30 mouse cellular contexts compared by ENCODE assay signal in the genomic region with DNA sequence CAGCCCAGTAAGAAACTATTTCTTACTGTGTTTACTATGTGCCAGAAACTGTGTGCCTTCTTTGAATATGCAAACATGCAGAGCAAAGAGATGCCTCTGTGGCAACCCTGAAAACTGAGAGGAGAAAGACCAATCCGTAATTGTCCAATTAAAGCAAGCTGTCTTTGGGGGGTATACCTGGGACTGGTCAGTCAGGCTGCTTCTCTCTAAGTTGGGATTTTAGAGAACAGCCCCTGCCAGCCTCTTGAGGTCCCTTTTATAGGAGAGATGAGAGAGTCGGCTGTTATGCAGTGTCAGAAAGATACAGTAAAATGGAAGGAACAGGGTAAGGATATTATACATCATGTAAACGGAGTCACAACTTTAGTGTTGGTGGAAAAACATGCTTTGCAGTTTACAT.
"Had no signal": no experiment of that assay in that cellular context is flagged by ENCODE, and none has a peak within 500 bp of the region (broad histone marks: within the 10 kb centered on the region; RNA-seq: fewer than 3 reads in every experiment).

No protein-coding gene starts in this region.

- H3K36me3 ChIP-seq: heart, embryonic 12.5 days; heart, embryonic 13.5 days; heart, embryonic 15.5 days; hindbrain, embryonic 10.5 days; hindbrain, embryonic 12.5 days; hindbrain, embryonic 13.5 days; hindbrain, embryonic 15.5 days; intestine, embryonic 15.5 days; kidney, embryonic 15.5 days had no signal

- H3K27me3 ChIP-seq: hindbrain, embryonic 12.5 days; hindbrain, embryonic 13.5 days; hindbrain, embryonic 15.5 days; intestine, embryonic 15.5 days had no signal

- H3K4me1 ChIP-seq: intestine, embryonic 15.5 days had no signal

- H3K9me3 ChIP-seq: heart, embryonic 12.5 days; heart, embryonic 13.5 days; heart, embryonic 15.5 days; hindbrain, embryonic 10.5 days; hindbrain, embryonic 12.5 days; hindbrain, embryonic 13.5 days; hindbrain, embryonic 15.5 days; intestine, embryonic 15.5 days; kidney, embryonic 15.5 days had no signal

- H3K9ac ChIP-seq: heart, embryonic 12.5 days; heart, embryonic 13.5 days; heart, embryonic 15.5 days; hindbrain, embryonic 12.5 days; hindbrain, embryonic 13.5 days; hindbrain, embryonic 14.5 days; hindbrain, embryonic 15.5 days; intestine, embryonic 15.5 days; kidney, embryonic 15.5 days had no signal

- DNase-seq: heart, postnatal 10 days; heart, postnatal 14 days; heart, postnatal 36 days; heart, postnatal 4 days; kidney, adult 11 months; kidney, adult 18-20 months; kidney, adult 2 months; kidney, adult 8-10 months; kidney, adult 9 months; kidney, postnatal 10 days; kidney, postnatal 14 days; kidney, postnatal 25 days; kidney, postnatal 36 days; kidney, postnatal 4 days; layer of hippocampus, adult 9-11 months; layer of hippocampus, postnatal 36 days had no signal

- H3K4me3 ChIP-seq: heart, embryonic 12.5 days; heart, embryonic 13.5 days; heart, embryonic 15.5 days; hindbrain, embryonic 10.5 days; hindbrain, embryonic 12.5 days; hindbrain, embryonic 13.5 days; hindbrain, embryonic 15.5 days; intestine, embryonic 15.5 days; kidney, embryonic 15.5 days; layer of hippocampus, adult 2 months; left cerebral cortex, adult 2 months had no signal

- H3K27ac ChIP-seq: heart, embryonic 13.5 days; heart, embryonic 15.5 days; hindbrain, embryonic 10.5 days; hindbrain, embryonic 12.5 days; hindbrain, embryonic 13.5 days; hindbrain, embryonic 14.5 days; hindbrain, embryonic 15.5 days; hindbrain, postnatal 0 days; intestine, embryonic 15.5 days; kidney, embryonic 15.5 days; kidney, postnatal 0 days; layer of hippocampus, adult 2 months; left cerebral cortex, adult 2 months had no signal
